ENCODE assay signal across 8 mouse cellular contexts in the genomic region with DNA sequence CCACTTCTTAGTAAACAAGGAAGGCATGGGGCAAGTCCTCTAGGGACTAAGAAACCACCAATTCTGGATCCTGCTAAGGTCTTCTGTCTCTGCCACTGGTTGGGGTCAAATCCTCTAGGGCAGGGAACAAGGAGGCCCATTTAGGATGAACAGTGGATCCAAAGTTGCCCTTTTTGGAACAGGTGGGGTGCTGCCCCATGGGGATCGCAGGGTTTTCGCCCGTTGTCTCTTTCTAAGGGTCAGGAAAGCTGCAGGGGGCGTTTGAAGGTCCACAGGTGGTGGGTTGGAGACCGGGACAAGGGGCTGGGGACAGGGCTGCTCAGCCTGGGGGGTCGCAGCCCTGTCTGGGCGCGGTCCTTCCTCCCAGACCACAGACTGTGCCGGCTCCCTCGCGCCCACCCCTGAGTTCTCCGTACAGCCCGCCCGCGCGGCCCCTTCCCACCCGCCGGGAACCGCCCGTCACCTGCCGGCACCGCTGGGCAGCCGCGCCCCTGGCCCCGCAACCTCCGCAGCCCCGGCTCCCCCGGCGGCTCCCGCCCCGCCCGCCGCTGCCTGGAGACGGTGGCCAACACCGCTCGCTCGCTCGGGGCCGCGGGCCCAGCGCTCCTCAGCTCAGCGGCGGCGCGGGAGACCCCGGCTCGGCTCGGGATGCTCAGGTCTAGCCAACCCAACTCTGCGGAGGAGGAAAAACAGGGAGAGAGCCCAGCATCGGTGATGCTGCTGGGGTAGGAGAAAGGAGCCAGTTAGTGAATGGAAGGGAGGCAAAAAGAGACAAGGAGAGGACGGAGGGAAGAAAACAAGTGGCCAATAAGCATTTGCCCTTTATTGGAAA. TPM values are rescaled to one million over a fixed set of nuclear protein-coding genes. Genes with fewer than 3 reads are reported as not detected.
DNase-seq lines count a peak whose midpoint lies in the region; ATAC-seq and TF ChIP-seq lines count a peak whose summit lies in the region.

A gene (minus strand): TSS at position 533 of the 832 bp plus-strand sequence.

- peaks cover 7% of the 10 kb centered on the region; the same call in 1 of the 2 replicates for H3K4me1 ChIP-seq in heart, postnatal 0 days (ENCODE audit: control insufficient read depth, insufficient read depth)
- peaks cover 10% of the 10 kb centered on the region for H3K4me1 ChIP-seq in forebrain, embryonic 16.5 days (replicated peaks; ENCODE audit: control insufficient read depth, insufficient read depth, low read length)
- H3K4me1 ChIP-seq in midbrain, embryonic 12.5 days: peaks cover 12% of the 10 kb centered on the region

- H3K36me3 ChIP-seq in heart, postnatal 0 days (replicated peaks; ENCODE audit: control insufficient read depth, insufficient read depth, low read length): no peaks in the 10 kb centered on the region
- no peaks in the 10 kb centered on the region for H3K36me3 ChIP-seq in forebrain, embryonic 16.5 days (ENCODE audit: control insufficient read depth, insufficient read depth)
- H3K36me3 ChIP-seq in midbrain, embryonic 12.5 days: no peaks in the 10 kb centered on the region

- H3K27ac ChIP-seq in heart, postnatal 0 days (ENCODE audit: low read depth): no peak within 1 kb of the TSS
- H3K27ac ChIP-seq in forebrain, embryonic 16.5 days (ENCODE audit: low read length): no peak within 1 kb of the TSS
- peak within 1 kb of the TSS; percentile 36; the same call in 1 of the 2 replicates for H3K27ac ChIP-seq in midbrain, embryonic 12.5 days (replicated peaks)

- no peak within 1 kb of the TSS; the same call in 1 of the 2 replicates for H3K9ac ChIP-seq in heart, postnatal 0 days (replicated peaks; ENCODE audit: low read depth, low read length)
- H3K9ac ChIP-seq in forebrain, embryonic 16.5 days (replicated peaks; ENCODE audit: low read depth, low read length): peak within 1 kb of the TSS; percentile 55
- peak within 1 kb of the TSS; percentile 72 for H3K9ac ChIP-seq in midbrain, embryonic 12.5 days (replicated peaks)

- TF ChIP-seq CTCF in heart, postnatal 0 days (IDR thresholded peaks at IDR 0.05; ENCODE audit: low read depth): no peak

- DNase-seq in heart, postnatal 0 days (ENCODE audit: low spot score): no peak
- DNase-seq in heart, adult 18-20 months: no peak
- DNase-seq in ZHBTc4 (ENCODE audit: low read depth, low spot score): peak; percentile 46
- DNase-seq in adrenal gland, adult 18-20 months (ENCODE audit: low spot score in 2 of 2): no peak
- no peak for DNase-seq in natural killer cell, adult 2 months (ENCODE audit: low spot score in 2 of 2)
- DNase-seq in spleen, adult 18-20 months: no peak

- no peak for TF ChIP-seq EP300 in heart, postnatal 0 days (IDR thresholded peaks at IDR 0.05; ENCODE audit: low read depth)

- peak within 1 kb of the TSS; percentile 43 for H3K4me3 ChIP-seq in heart, postnatal 0 days (ENCODE audit: low read depth, low read length)
- H3K4me3 ChIP-seq in forebrain, embryonic 16.5 days (replicated peaks; ENCODE audit: low read length): peak within 1 kb of the TSS; percentile 44
- peak within 1 kb of the TSS; percentile 60 for H3K4me3 ChIP-seq in midbrain, embryonic 12.5 days

- ATAC-seq in heart, postnatal 0 days (ENCODE audit: insufficient read depth, low read depth): no peak
- ATAC-seq in forebrain, embryonic 16.5 days: peak; percentile 79
- ATAC-seq in midbrain, embryonic 12.5 days (ENCODE audit: low FRiP score, low read depth): peak; percentile 80

- peaks cover 34% of the 10 kb centered on the region for H3K27me3 ChIP-seq in heart, postnatal 0 days (ENCODE audit: control insufficient read depth, insufficient read depth, low read length)
- H3K27me3 ChIP-seq in forebrain, embryonic 16.5 days (replicated peaks; ENCODE audit: control insufficient read depth, insufficient read depth, low read length): peaks cover 19% of the 10 kb centered on the region; the same call in 1 of the 2 replicates
- peaks cover 46% of the 10 kb centered on the region for H3K27me3 ChIP-seq in midbrain, embryonic 12.5 days

- H3K9me3 ChIP-seq in heart, postnatal 0 days (replicated peaks; ENCODE audit: control insufficient read depth, low read length): no peaks in the 10 kb centered on the region
- H3K9me3 ChIP-seq in forebrain, embryonic 16.5 days (ENCODE audit: control insufficient read depth, low read length): no peaks in the 10 kb centered on the region
- no peaks in the 10 kb centered on the region for H3K9me3 ChIP-seq in midbrain, embryonic 12.5 days

- peak within 1 kb of the TSS; percentile 64 for H3K4me2 ChIP-seq in heart, postnatal 0 days (ENCODE audit: low read depth, low read length)
- peak within 1 kb of the TSS; percentile 74 for H3K4me2 ChIP-seq in forebrain, embryonic 16.5 days (ENCODE audit: low read length)
- H3K4me2 ChIP-seq in midbrain, embryonic 12.5 days (replicated peaks): peak within 1 kb of the TSS; percentile 96

- 3% methylated on average over 46 of the region's 51 CpGs for WGBS in heart, postnatal 0 days
- WGBS in forebrain, embryonic 16.5 days: 1% methylated on average over 45 of the region's 51 CpGs
- under 1% methylated on average over 38 of the region's 51 CpGs for WGBS in midbrain, embryonic 12.5 days

RNA-seq across cellular contexts. Expression of the gene that starts here (rescaled TPM):
- not detected in 2 replicates for total RNA-seq in heart, postnatal 0 days (2014; rRNA removed; ENCODE audit: low replicate concordance)
- polyA plus RNA-seq in heart, postnatal 0 days (2015; fragmentation: Nextera tagmentation; extraction: Ambion mirVana): 0.05 TPM in 1 of 2 replicates, not detected in the other
- not detected for total RNA-seq in heart, adult 18-20 months (2021)
- 0.15 and 0.20 TPM in 2 replicates for polyA plus RNA-seq in forebrain, embryonic 16.5 days (2015; fragmentation: Nextera tagmentation; extraction: Ambion mirVana)
- polyA plus RNA-seq in midbrain, embryonic 12.5 days (2016; fragmentation: Nextera tagmentation; extraction: Ambion mirVana): 1.5 and 2.7 TPM in 2 replicates
- not detected for total RNA-seq in adrenal gland, adult 18-20 months (2021)

Comparison
In these comparisons a context has a peak if more than half of its experiments do, and no peak if none do; other contexts are left out.
1. Peak in ATAC-seq, H3K4me3 ChIP-seq, H3K9ac ChIP-seq and H3K4me2 ChIP-seq in forebrain, embryonic 16.5 days; RNA of the gene not detected or under 1 TPM.